Mouse (Mus musculus): ENCODE measurements around the gene Sat2. TPM values are rescaled to one million over a fixed set of nuclear protein-coding genes. Genes with fewer than 3 reads are reported as not detected.

Gene Sat2
- polyA plus RNA-seq (2015; fragmentation: Nextera tagmentation; extraction: Ambion mirVana) = 15.7 and 16.2 TPM in 2 replicates

DNA sequence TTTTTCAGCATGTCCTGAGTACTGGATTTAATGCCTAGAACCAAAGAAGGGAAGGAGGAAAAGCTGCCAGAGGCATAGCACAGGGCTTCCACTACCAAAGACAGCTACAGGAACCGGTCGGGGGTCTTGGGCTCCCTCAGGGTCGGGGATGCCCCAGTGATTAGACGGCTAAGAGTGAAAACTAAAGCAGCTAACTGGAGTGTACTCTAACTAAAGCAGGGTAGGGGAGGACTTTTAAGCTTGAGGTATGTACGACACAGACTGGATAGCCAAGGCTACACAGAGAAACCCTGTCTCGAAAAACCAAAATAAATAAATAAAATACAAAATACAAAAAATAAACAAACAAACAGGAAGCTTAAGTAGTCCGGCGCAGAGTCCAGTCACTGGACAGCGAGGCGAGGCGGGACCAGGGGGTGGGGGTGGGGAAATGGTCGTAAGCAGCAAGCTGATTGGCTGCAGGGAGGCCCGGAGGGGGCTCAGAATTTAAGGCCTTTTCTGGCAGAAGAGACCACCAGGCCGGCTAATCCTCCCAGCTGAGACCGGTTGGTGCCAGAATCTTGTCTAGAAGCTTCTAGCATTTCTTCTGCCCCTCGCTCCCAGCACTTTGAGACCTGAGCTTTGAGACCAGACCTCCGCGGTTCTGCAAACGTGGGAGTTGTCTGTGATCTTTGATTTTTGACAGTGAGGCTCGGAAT is at the start of gene Sat2:
Gene Sat2, plus strand, starts transcription at position 454 of the 698 bp plus-strand sequence.
- WGBS = 2% methylated on average over 20 of the region's 20 CpGs
- peak within 1 kb of the TSS; percentile 74 for H3K4me2 ChIP-seq
- H3K36me3 ChIP-seq = no peaks in the 10 kb centered on the region
- peak within 1 kb of the TSS; percentile 49 for H3K4me3 ChIP-seq
- H3K4me1 ChIP-seq = peaks cover 8% of the 10 kb centered on the region
- H3K27ac ChIP-seq = peak within 1 kb of the TSS; percentile 55
- H3K9me3 ChIP-seq = no peaks in the 10 kb centered on the region
- H3K27me3 ChIP-seq = 0 out of 2 replicates have a peak, but pooled peaks cover 5% of the 10 kb centered on the region
- peak within 1 kb of the TSS; percentile 43 for H3K9ac ChIP-seq
- ATAC-seq (ENCODE audit: insufficient number of reproducible peaks, low FRiP score, low TSS enrichment, low read depth) = peak; percentile 64

DNA sequence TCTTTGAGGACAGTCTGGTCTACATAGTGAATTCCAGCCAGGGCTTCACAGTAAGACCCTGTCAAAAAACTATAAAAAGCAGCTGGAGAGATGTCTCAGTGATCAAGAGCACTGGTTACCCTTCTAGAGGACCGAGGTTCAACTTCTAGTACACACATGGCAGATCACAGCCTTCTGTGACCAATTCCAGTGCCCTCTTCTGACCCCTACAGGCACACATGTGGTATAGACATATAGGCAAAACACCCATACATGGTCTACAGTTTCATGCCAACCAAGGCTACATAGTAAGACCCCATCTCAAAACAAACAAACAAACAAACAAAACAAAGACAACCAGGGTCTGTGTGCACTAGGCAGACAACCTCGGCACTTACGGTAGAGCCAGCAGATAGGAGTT is 46.6 kb upstream of the Sat2 start:
- H3K27ac ChIP-seq = no peak overlapping the region
- no peak overlapping the region for H3K9ac ChIP-seq
- no peaks in the 10 kb centered on the region for H3K9me3 ChIP-seq
- H3K4me3 ChIP-seq = no peak overlapping the region
- peaks cover 40% of the 10 kb centered on the region for H3K36me3 ChIP-seq
- no peak overlapping the region for H3K4me2 ChIP-seq
- H3K27me3 ChIP-seq = no peaks in the 10 kb centered on the region
- 59% methylated on average over 3 of the region's 3 CpGs for WGBS
- no peak for ATAC-seq (ENCODE audit: insufficient number of reproducible peaks, low FRiP score, low TSS enrichment, low read depth)
- H3K4me1 ChIP-seq = peaks cover 25% of the 10 kb centered on the region

GRCm38 (mm10) chr11:69576307-69576706 is 45.5 kb upstream of the Sat2 start:
- 71% methylated on average over 5 of the region's 5 CpGs for WGBS
- ATAC-seq (ENCODE audit: insufficient number of reproducible peaks, low FRiP score, low TSS enrichment, low read depth) = no peak
- Histone ChIP-seq H3K4me3 (no peak overlapping the region), H3K9ac (no peak overlapping the region), H3K27ac (no peak overlapping the region), H3K4me2 (no peak overlapping the region), H3K27me3 (no peaks in the 10 kb centered on the region), H3K9me3 (no peaks in the 10 kb centered on the region), H3K36me3 (peaks cover 29% of the 10 kb centered on the region), H3K4me1 (peaks cover 25% of the 10 kb centered on the region)

GRCm38 (mm10) chr11:69578301-69578700 is 43.5 kb upstream of the Sat2 start:
- no peak for ATAC-seq (ENCODE audit: insufficient number of reproducible peaks, low FRiP score, low TSS enrichment, low read depth)
- H3K4me3 ChIP-seq = peak overlapping the region; percentile 77
- H3K4me1 ChIP-seq = peaks cover 33% of the 10 kb centered on the region
- WGBS = 11% methylated on average over 15 of the region's 15 CpGs
- no peaks in the 10 kb centered on the region for H3K9me3 ChIP-seq
- H3K36me3 ChIP-seq = peaks cover 15% of the 10 kb centered on the region
- H3K9ac ChIP-seq = peak overlapping the region; percentile 80
- H3K4me2 ChIP-seq = peak overlapping the region; percentile 80
- no peaks in the 10 kb centered on the region for H3K27me3 ChIP-seq
- peak overlapping the region; percentile 82; the same call in 1 of the 2 replicates for H3K27ac ChIP-seq

DNA sequence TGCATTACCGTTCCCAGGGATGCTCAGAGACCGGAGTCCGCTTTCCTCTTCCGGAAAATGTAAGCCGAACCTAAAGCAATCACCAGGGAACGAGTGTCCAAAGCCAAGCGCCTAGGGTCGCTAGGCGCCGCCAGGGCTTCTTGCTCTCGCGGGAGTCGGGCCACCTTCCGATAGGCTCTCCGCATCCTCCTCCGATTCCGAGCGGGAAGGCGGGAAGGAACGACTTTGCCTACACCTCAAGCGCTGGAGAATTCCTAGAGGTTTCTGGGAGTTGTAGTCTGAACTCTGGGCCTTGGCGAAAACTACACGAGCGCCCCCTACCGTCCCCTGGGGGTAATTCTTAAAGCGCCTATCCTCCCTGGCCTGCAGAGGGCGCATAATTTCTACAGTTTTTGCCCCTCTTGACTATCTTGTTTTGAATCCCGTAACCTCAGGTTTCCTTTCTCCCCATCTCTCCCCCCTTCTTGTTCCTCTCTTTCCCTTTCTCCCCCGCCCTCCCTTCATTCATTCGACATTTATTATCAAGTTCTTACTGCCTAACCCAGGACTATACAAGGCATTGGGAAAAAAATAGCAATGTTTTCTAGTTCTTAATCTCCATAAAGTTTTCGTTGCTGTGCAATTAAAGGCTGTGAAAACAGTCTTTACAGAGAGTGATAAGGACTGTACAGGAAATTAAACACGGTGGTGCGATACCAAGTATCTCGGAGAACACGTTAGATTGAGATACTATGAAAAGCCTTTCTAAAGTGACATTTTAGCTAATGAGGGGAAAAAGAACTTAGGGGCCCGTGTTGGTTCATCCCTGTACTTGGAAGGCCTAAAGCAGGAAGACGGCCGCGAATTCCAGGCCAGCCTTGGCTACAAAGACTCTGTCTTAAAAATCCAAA is 42.5 kb upstream of the Sat2 start:
- peak; percentile 93 for ATAC-seq (ENCODE audit: insufficient number of reproducible peaks, low FRiP score, low TSS enrichment, low read depth)
- peak overlapping the region; percentile 77 for H3K4me3 ChIP-seq
- H3K27me3 ChIP-seq = no peaks in the 10 kb centered on the region
- H3K9ac ChIP-seq = peak overlapping the region; percentile 80
- 1% methylated on average over 39 of the region's 39 CpGs for WGBS
- peaks cover 15% of the 10 kb centered on the region for H3K36me3 ChIP-seq
- peak overlapping the region; percentile 80 for H3K4me2 ChIP-seq
- no peaks in the 10 kb centered on the region for H3K9me3 ChIP-seq
- H3K27ac ChIP-seq = peak overlapping the region; percentile 96
- peaks cover 33% of the 10 kb centered on the region for H3K4me1 ChIP-seq

GRCm38 (mm10) chr11:69580091-69580514 is 41.7 kb upstream of the Sat2 start, which contains the start of the genes Wrap53 and Trp53:
Gene Wrap53 (minus strand): TSS chr11:69580255.
Gene Trp53 (plus strand): TSS chr11:69580359.
- Histone ChIP-seq H3K27ac (peak within 1 kb of the TSS; percentile 96), H3K9me3 (no peaks in the 10 kb centered on the region), H3K4me1 (peaks cover 33% of the 10 kb centered on the region), H3K4me2 (peak within 1 kb of the TSS; percentile 80), H3K27me3 (no peaks in the 10 kb centered on the region), H3K9ac (peak within 1 kb of the TSS; percentile 80), H3K4me3 (peak within 1 kb of the TSS; percentile 77), H3K36me3 (peaks cover 11% of the 10 kb centered on the region; the same call in 1 of the 2 replicates)
- ATAC-seq (ENCODE audit: insufficient number of reproducible peaks, low FRiP score, low TSS enrichment, low read depth) = peak; percentile 58
- under 1% methylated on average over 13 of the region's 13 CpGs for WGBS

GRCm38 (mm10) chr11:69580572-69581146 is 41.2 kb upstream of the Sat2 start:
- no peak for ATAC-seq (ENCODE audit: insufficient number of reproducible peaks, low FRiP score, low TSS enrichment, low read depth)
- H3K4me3 ChIP-seq = peak overlapping the region; percentile 77
- peak overlapping the region; percentile 96 for H3K27ac ChIP-seq
- peak overlapping the region; percentile 80 for H3K4me2 ChIP-seq
- under 1% methylated on average over 25 of the region's 25 CpGs for WGBS
- peak overlapping the region; percentile 65 for H3K9ac ChIP-seq
- no peaks in the 10 kb centered on the region for H3K27me3 ChIP-seq
- peaks cover 33% of the 10 kb centered on the region for H3K4me1 ChIP-seq
- H3K9me3 ChIP-seq = no peaks in the 10 kb centered on the region
- peaks cover 11% of the 10 kb centered on the region; the same call in 1 of the 2 replicates for H3K36me3 ChIP-seq

- ATAC-seq (ENCODE audit: insufficient number of reproducible peaks, low FRiP score, low TSS enrichment, low read depth) = peak; percentile 86
- H3K36me3 ChIP-seq = peaks cover 8% of the 10 kb centered on the region; the same call in 1 of the 2 replicates
- H3K9ac ChIP-seq = peak overlapping the region; percentile 65
- H3K27me3 ChIP-seq = no peaks in the 10 kb centered on the region
- peak overlapping the region; percentile 96 for H3K27ac ChIP-seq
- peak overlapping the region; percentile 77 for H3K4me3 ChIP-seq
- under 1% methylated on average over 36 of the region's 36 CpGs for WGBS
- no peaks in the 10 kb centered on the region for H3K9me3 ChIP-seq
- peak overlapping the region; percentile 80 for H3K4me2 ChIP-seq
- peaks cover 32% of the 10 kb centered on the region for H3K4me1 ChIP-seq
Observed at GRCm38 (mm10) chr11:69581147-69581688, 40.6 kb upstream of the Sat2 start.

- peak overlapping the region; percentile 96 for H3K27ac ChIP-seq
- H3K4me2 ChIP-seq = peak overlapping the region; percentile 80
- ATAC-seq (ENCODE audit: insufficient number of reproducible peaks, low FRiP score, low TSS enrichment, low read depth) = no peak
- peaks cover 11% of the 10 kb centered on the region for H3K36me3 ChIP-seq
- H3K27me3 ChIP-seq = no peaks in the 10 kb centered on the region
- under 1% methylated on average over 8 of the region's 8 CpGs for WGBS
- peak overlapping the region; percentile 52 for H3K9ac ChIP-seq
- no peaks in the 10 kb centered on the region for H3K9me3 ChIP-seq
- peak overlapping the region; percentile 77 for H3K4me3 ChIP-seq
- H3K4me1 ChIP-seq = peaks cover 27% of the 10 kb centered on the region
Observed at GRCm38 (mm10) chr11:69581814-69582213, 40.0 kb upstream of the Sat2 start.

DNA sequence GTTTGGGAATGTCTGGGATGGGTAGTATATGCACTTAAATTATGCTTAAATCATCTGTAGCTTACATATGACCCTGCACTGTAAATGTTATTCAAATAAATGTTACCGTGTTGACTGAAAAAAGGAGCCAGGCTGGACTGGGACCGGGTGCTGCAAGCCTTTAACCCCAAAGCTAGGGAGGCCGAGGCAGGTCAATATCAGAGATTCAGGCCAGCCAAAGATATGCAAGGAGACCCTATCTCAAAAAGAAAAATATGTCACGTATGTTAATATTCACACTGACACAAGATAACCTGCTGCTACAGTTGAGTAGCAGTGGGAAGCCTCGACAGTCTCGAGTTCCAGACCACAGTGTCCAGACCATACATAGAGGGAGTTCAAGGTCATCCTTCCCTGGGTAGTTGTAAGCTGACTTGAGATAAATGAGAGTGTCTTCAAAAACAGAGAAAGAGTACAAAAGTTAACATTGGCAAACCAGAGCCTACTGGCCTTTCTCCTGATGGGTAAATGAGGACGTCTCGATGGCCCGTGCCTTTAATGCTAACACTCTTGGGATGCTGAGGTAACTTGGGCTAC is 39.5 kb upstream of the Sat2 start:
- Histone ChIP-seq H3K27ac (no peak overlapping the region; the same call in 1 of the 2 replicates), H3K27me3 (no peaks in the 10 kb centered on the region), H3K4me1 (peaks cover 22% of the 10 kb centered on the region), H3K9me3 (no peaks in the 10 kb centered on the region), H3K4me3 (peak overlapping the region; percentile 77), H3K4me2 (peak overlapping the region; percentile 80), H3K9ac (peak overlapping the region; percentile 52; the same call in 1 of the 2 replicates), H3K36me3 (peaks cover 16% of the 10 kb centered on the region)
- ATAC-seq (ENCODE audit: insufficient number of reproducible peaks, low FRiP score, low TSS enrichment, low read depth) = no peak
- 66% methylated on average over 9 of the region's 9 CpGs for WGBS

DNA sequence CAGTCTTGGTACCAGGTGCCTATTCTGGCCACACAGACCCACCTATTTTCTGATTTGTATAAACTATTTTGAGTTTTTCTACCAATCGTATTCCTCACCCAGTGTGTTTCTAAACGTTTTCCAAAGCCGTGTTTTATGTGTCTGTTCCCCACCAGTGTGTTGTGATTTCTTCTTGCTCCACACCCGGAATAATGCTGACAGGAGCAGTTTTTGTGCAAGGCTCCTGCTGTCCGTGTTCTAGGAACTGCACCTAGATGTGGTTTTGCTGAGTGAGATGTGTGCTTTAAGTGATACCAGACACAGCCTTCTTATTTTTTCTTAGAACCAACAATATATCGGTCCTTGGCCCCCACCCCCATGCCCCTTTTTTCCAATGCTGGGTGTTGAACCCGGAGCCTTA is 37.8 kb upstream of the Sat2 start:
- Histone ChIP-seq H3K27ac (no peak overlapping the region), H3K4me3 (no peak overlapping the region), H3K36me3 (peaks cover 33% of the 10 kb centered on the region), H3K4me1 (0 out of 2 replicates have a peak, but pooled peaks cover 8% of the 10 kb centered on the region), H3K9me3 (no peaks in the 10 kb centered on the region), H3K9ac (no peak overlapping the region), H3K4me2 (no peak overlapping the region), H3K27me3 (no peaks in the 10 kb centered on the region)
- ATAC-seq (ENCODE audit: insufficient number of reproducible peaks, low FRiP score, low TSS enrichment, low read depth) = no peak
- WGBS = 78% methylated on average over 7 of the region's 7 CpGs

All from limb, embryonic 15.5 days (tissue).